Comparison of ENCODE assay signal across 12 mouse cellular contexts in the genomic region with DNA sequence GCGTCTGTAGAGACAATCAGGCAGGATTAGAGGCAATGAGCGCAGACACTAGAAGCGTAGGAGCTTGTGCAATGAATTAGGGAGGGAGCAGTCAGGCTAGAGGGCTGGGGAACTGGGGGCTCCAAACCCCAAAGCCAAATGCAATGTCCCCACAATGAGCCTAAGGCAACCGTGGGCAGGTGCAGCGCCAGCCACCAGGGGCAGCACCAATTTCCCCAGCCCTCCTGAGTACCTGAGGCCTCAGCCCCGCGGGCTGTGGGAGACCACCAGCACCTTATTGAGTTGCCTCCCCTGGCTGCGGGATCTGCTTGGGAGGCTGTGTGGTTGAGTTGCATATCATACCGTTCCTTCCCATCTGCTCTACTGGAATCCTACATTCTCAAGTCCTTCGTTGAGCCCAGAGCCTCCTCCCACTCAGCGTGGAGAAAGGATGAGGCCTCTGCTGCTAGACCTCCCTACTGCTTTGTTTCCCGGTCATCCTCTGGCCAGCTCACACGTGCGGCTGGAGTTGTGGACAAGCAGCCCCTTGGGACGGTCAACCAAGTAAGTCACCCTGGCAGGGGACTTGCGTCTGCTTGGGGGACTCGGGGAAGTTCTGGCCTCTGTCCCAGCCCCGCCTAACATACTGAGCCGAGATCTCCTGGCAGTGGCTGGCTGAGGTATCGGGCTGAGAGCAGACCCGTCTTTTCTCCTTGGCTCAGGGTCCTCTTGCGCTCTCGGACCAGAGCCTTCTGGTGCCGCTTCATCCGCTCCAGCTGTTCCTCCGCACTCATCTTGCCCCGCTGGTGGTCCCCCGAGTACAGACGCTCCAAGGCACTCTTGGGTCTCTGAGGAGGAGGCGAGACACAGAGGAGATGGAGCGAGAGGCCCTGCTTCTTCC. TPM values are rescaled to one million over a fixed set of nuclear protein-coding genes. Genes with fewer than 3 reads are reported as not detected.
DNase-seq lines count a peak whose midpoint lies in the region; ATAC-seq and TF ChIP-seq lines count a peak whose summit lies in the region.
"Had no signal": no experiment of that assay in that cellular context is flagged by ENCODE, and none has a peak within 500 bp of the region (broad histone marks: within the 10 kb centered on the region; RNA-seq: fewer than 3 reads in every experiment).

No protein-coding gene starts in this region.

- H3K27me3 ChIP-seq in forebrain, postnatal 0 days (ENCODE audit: insufficient read depth, low read length) = no peaks in the 10 kb centered on the region
- H3K27me3 ChIP-seq in forebrain, embryonic 14.5 days (replicated peaks; ENCODE audit: control insufficient read depth, insufficient read depth, low read length) = no peaks in the 10 kb centered on the region
- no peaks in the 10 kb centered on the region for H3K27me3 ChIP-seq in stomach, postnatal 0 days (ENCODE audit: control insufficient read depth, insufficient read depth, low read length)
- H3K27me3 ChIP-seq: liver, embryonic 15.5 days; Patski had no signal

- H3K36me3 ChIP-seq in forebrain, postnatal 0 days (ENCODE audit: insufficient read depth) = no peaks in the 10 kb centered on the region
- peaks cover 6% of the 10 kb centered on the region for H3K36me3 ChIP-seq in forebrain, embryonic 14.5 days (ENCODE audit: control insufficient read depth, insufficient read depth, low read length)
- no peaks in the 10 kb centered on the region for H3K36me3 ChIP-seq in stomach, postnatal 0 days (ENCODE audit: control insufficient read depth, insufficient read depth, low read length)
- H3K36me3 ChIP-seq: liver, embryonic 15.5 days had no signal

- no peaks in the 10 kb centered on the region for H3K9me3 ChIP-seq in forebrain, postnatal 0 days (ENCODE audit: low read length)
- no peaks in the 10 kb centered on the region for H3K9me3 ChIP-seq in forebrain, embryonic 14.5 days (replicated peaks; ENCODE audit: control insufficient read depth, low read length)
- H3K9me3 ChIP-seq in stomach, postnatal 0 days (ENCODE audit: control insufficient read depth, low read length) = no peaks in the 10 kb centered on the region
- H3K9me3 ChIP-seq: liver, embryonic 15.5 days had no signal

- DNase-seq in forebrain, postnatal 0 days = no peak
- no peak for DNase-seq in forebrain, embryonic 14.5 days (ENCODE audit: low spot score)
- no peak for DNase-seq in layer of hippocampus, adult 2 months (ENCODE audit: low spot score in 2 of 2)
- no peak for DNase-seq in layer of hippocampus, adult 11-12 months (ENCODE audit: low spot score)
- peak; percentile 58 for DNase-seq in testis, postnatal 10 days (ENCODE audit: low spot score)
- DNase-seq in testis, postnatal 14 days (ENCODE audit: low spot score) = no peak
- DNase-seq in stomach, postnatal 0 days (ENCODE audit: low spot score) = no peak
- DNase-seq: layer of hippocampus, adult 9-11 months had no signal

- no peak overlapping the region for H3K27ac ChIP-seq in forebrain, postnatal 0 days (ENCODE audit: low read depth, low read length)
- no peak overlapping the region for H3K27ac ChIP-seq in forebrain, embryonic 14.5 days (ENCODE audit: low read depth, low read length)
- H3K27ac ChIP-seq in layer of hippocampus, adult 2 months = no peak overlapping the region
- no peak overlapping the region for H3K27ac ChIP-seq in stomach, postnatal 0 days (replicated peaks)
- H3K27ac ChIP-seq: liver, embryonic 15.5 days had no signal

- peak; percentile 35 for TF ChIP-seq CTCF in forebrain, postnatal 0 days (IDR thresholded peaks at IDR 0.05; ENCODE audit: low read depth)
- peak; percentile 61 for TF ChIP-seq CTCF in layer of hippocampus, adult 2 months (conservative IDR thresholded peaks at IDR 0.05)
- TF ChIP-seq CTCF in stomach, postnatal 0 days (IDR thresholded peaks at IDR 0.05; ENCODE audit: low read depth) = peak; percentile 44

- H3K4me2 ChIP-seq in forebrain, postnatal 0 days (ENCODE audit: low read depth) = no peak overlapping the region
- no peak overlapping the region for H3K4me2 ChIP-seq in forebrain, embryonic 14.5 days (ENCODE audit: low read length)
- 0 out of 2 replicates have a peak overlapping the region, but pooled peaks have one; percentile 11 for H3K4me2 ChIP-seq in stomach, postnatal 0 days (replicated peaks; ENCODE audit: low read depth)
- H3K4me2 ChIP-seq: liver, embryonic 15.5 days had no signal

- no peak overlapping the region for H3K4me3 ChIP-seq in forebrain, postnatal 0 days (ENCODE audit: low read depth, low read length)
- no peak overlapping the region for H3K4me3 ChIP-seq in forebrain, embryonic 14.5 days (ENCODE audit: low read depth, low read length)
- no peak overlapping the region for H3K4me3 ChIP-seq in layer of hippocampus, adult 2 months
- H3K4me3 ChIP-seq in stomach, postnatal 0 days (ENCODE audit: low read depth, low read length) = no peak overlapping the region
- H3K4me3 ChIP-seq: liver, embryonic 15.5 days had no signal

- H3K4me1 ChIP-seq in forebrain, postnatal 0 days (ENCODE audit: insufficient read depth) = peaks cover 5% of the 10 kb centered on the region
- H3K4me1 ChIP-seq in forebrain, embryonic 14.5 days (ENCODE audit: control insufficient read depth, insufficient read depth, low read length) = peaks cover 5% of the 10 kb centered on the region; the same call in 1 of the 2 replicates
- H3K4me1 ChIP-seq in stomach, postnatal 0 days (replicated peaks; ENCODE audit: control insufficient read depth, insufficient read depth) = no peaks in the 10 kb centered on the region
- H3K4me1 ChIP-seq: liver, embryonic 15.5 days had no signal

- ATAC-seq in forebrain, postnatal 0 days = no peak
- no peak for ATAC-seq in forebrain, embryonic 14.5 days
- ATAC-seq in stomach, postnatal 0 days (ENCODE audit: low FRiP score, low TSS enrichment) = no peak
- no peak for ATAC-seq in granulocyte monocyte progenitor cell, adult 5-6 weeks (replicated peaks; ENCODE audit: poor library complexity, severe bottlenecking)
- ATAC-seq: hindbrain, embryonic 16.5 days; Patski had no signal

- no peak overlapping the region for H3K9ac ChIP-seq in forebrain, postnatal 0 days
- no peak overlapping the region for H3K9ac ChIP-seq in forebrain, embryonic 14.5 days (ENCODE audit: low read length)
- H3K9ac ChIP-seq in stomach, postnatal 0 days (ENCODE audit: low read length) = no peak overlapping the region
- H3K9ac ChIP-seq: liver, embryonic 15.5 days had no signal

- WGBS in forebrain, postnatal 0 days = 71% methylated on average over 31 of the region's 31 CpGs
- 79% methylated on average over 31 of the region's 31 CpGs for WGBS in forebrain, embryonic 14.5 days
- WGBS in stomach, postnatal 0 days = 61% methylated on average over 31 of the region's 31 CpGs

- no peak for TF ChIP-seq EP300 in stomach, postnatal 0 days (optimal IDR thresholded peaks at IDR 0.05)

RNA-seq across cellular contexts. Expression of a gene that starts 50.2 kb away (rescaled TPM):
- total RNA-seq in forebrain, postnatal 0 days (2014; rRNA removed) = 0.76 and 0.92 TPM in 2 replicates
- polyA plus RNA-seq in forebrain, postnatal 0 days (2015; fragmentation: Nextera tagmentation; extraction: Ambion mirVana) = 0.31 and 0.53 TPM in 2 replicates
- polyA plus RNA-seq in forebrain, embryonic 14.5 days (2014; fragmentation: Nextera tagmentation; extraction: Ambion mirVana) = 0.96 and 1.4 TPM in 2 replicates
- 1 to 10 TPM; 3.3 to 4.7 TPM for total RNA-seq in layer of hippocampus, adult 2 months (2021)
- polyA plus RNA-seq in stomach, postnatal 0 days (2015; fragmentation: Nextera tagmentation; extraction: Ambion mirVana) = 0.18 and 0.33 TPM in 2 replicates
- 0.77 and 0.81 TPM in 2 replicates for total RNA-seq in granulocyte monocyte progenitor cell, adult 5-6 weeks (2014; fragmentation: Nextera tagmentation)
- total RNA-seq in granulocyte monocyte progenitor cell, adult 5-6 weeks (2017) = 2.8 and 2.9 TPM in 2 replicates
